Mouse (Mus musculus) MN1 (cell line): ENCODE results near the gene Lrpprc.

ENCODE experiments used
- DNase-seq: peaks from one replicate; pipeline ENCODE4 v3.0.0-alpha.2; 2016; ENCODE audit warnings: low spot score

Gene Lrpprc

GRCm38 (mm10) chr17:84758971-84759370 lies 31.6 kb downstream of the Lrpprc start:
- no peak for DNase-seq

GRCm38 (mm10) chr17:84758374-84758773 lies 32.2 kb downstream of the Lrpprc start:
- DNase-seq = no peak

GRCm38 (mm10) chr17:84756090-84756489 lies 34.5 kb downstream of the Lrpprc start:
- DNase-seq = peak; percentile 58

GRCm38 (mm10) chr17:84753489-84753888 lies 37.1 kb downstream of the Lrpprc start:
- DNase-seq = no peak

- DNase-seq = no peak
Observed at GRCm38 (mm10) chr17:84752286-84752685, 38.3 kb downstream of the Lrpprc start.

- DNase-seq = no peak
Observed at GRCm38 (mm10) chr17:84751630-84752191, 38.9 kb downstream of the Lrpprc start.

GRCm38 (mm10) chr17:84750130-84750529 lies 40.5 kb downstream of the Lrpprc start:
- no peak for DNase-seq

GRCm38 (mm10) chr17:84749297-84749696 lies 41.3 kb downstream of the Lrpprc start:
- peak; percentile 79 for DNase-seq

- no peak for DNase-seq
Observed at GRCm38 (mm10) chr17:84748152-84748682, 42.4 kb downstream of the Lrpprc start.

GRCm38 (mm10) chr17:84747212-84747611 lies 43.4 kb downstream of the Lrpprc start:
- no peak for DNase-seq

GRCm38 (mm10) chr17:84745001-84745400 lies 45.6 kb downstream of the Lrpprc start:
- no peak for DNase-seq

- DNase-seq = no peak
Observed at GRCm38 (mm10) chr17:84744256-84744655, 46.3 kb downstream of the Lrpprc start.

- no peak for DNase-seq
Observed at GRCm38 (mm10) chr17:84738073-84738797, 52.4 kb downstream of the Lrpprc start.

GRCm38 (mm10) chr17:84736719-84737118 lies 53.9 kb downstream of the Lrpprc start:
- no peak for DNase-seq

GRCm38 (mm10) chr17:84732612-84733011 lies 58.0 kb downstream of the Lrpprc start:
- no peak for DNase-seq

GRCm38 (mm10) chr17:84731361-84731760 lies 59.2 kb downstream of the Lrpprc start:
- DNase-seq = no peak

- no peak for DNase-seq
Observed at GRCm38 (mm10) chr17:84729140-84729539, 61.4 kb downstream of the Lrpprc start.

- no peak for DNase-seq
Observed at GRCm38 (mm10) chr17:84728201-84728911, 62.2 kb downstream of the Lrpprc start.

GRCm38 (mm10) chr17:84725163-84725562 lies 65.4 kb downstream of the Lrpprc start:
- DNase-seq = no peak

GRCm38 (mm10) chr17:84724028-84724427 lies 66.6 kb downstream of the Lrpprc start:
- no peak for DNase-seq

GRCm38 (mm10) chr17:84719105-84719504 lies 71.5 kb downstream of the Lrpprc start:
- no peak for DNase-seq

- DNase-seq = no peak
Observed at GRCm38 (mm10) chr17:84717416-84717815, 73.2 kb downstream of the Lrpprc start.
